Mouse (Mus musculus) forebrain, embryonic 14.5 days (tissue): Measurements from ENCODE around the gene Glycam1. TPM values are rescaled to one million over a fixed set of nuclear protein-coding genes. Genes with fewer than 3 reads are reported as not detected.
A peak's percentile ranks its signal among the peaks of the same experiment; 100 is the strongest.

Experiments
- ATAC-seq: fragments of 200-750 bp; cut with Nextera tagmentation; 2 replicates; pipeline ENCODE4 v1.8.0; 2017; ENCODE audit warnings: mild to moderate bottlenecking, moderate library complexity
- DNase-seq: peaks from one replicate; pipeline ENCODE4 v3.0.0-alpha.2; 2015; ENCODE audit warnings: low spot score
- H3K27ac ChIP-seq: fragments of 300-500 bp; sonication (generic); 2 replicates; pipeline ENCODE4 v1.5.1; 2014; ENCODE audit warnings: low read depth, mild to moderate bottlenecking, control low read depth, low read length, moderate library complexity
- H3K27me3 ChIP-seq: fragments of 300-500 bp; sonication (generic); replicated peaks from 2 replicates; pipeline ENCODE4 v1.6.1; 2014; ENCODE audit warnings: low read length, control low read depth, mixed read lengths; ENCODE audit not compliant: control insufficient read depth, insufficient read depth
- H3K36me3 ChIP-seq: fragments of 300-500 bp; sonication (generic); 2 replicates; pipeline ENCODE4 v1.6.1; 2014; ENCODE audit warnings: low read length, control low read depth; ENCODE audit not compliant: control insufficient read depth, insufficient read depth
- H3K4me1 ChIP-seq: fragments of 300-500 bp; sonication (generic); 2 replicates; pipeline ENCODE4 v1.6.1; 2014; ENCODE audit warnings: antibody characterized with exemption, low read length, control low read depth; ENCODE audit not compliant: control insufficient read depth, insufficient read depth
- H3K4me2 ChIP-seq: fragments of 300-500 bp; sonication (generic); 2 replicates; pipeline ENCODE4 v1.6.1; 2014; ENCODE audit warnings: mild to moderate bottlenecking, control low read depth, low read length
- H3K4me3 ChIP-seq: fragments of 300-500 bp; sonication (generic); 2 replicates; pipeline ENCODE4 v1.5.1; 2014; ENCODE audit warnings: low read depth, low read length, control low read depth
- H3K9ac ChIP-seq: fragments of 300-500 bp; sonication (generic); 2 replicates; pipeline ENCODE4 v1.6.1; 2014; ENCODE audit warnings: mild to moderate bottlenecking, low read length, control low read depth, moderate library complexity
- H3K9me3 ChIP-seq: fragments of 300-500 bp; sonication (generic); replicated peaks from 2 replicates; pipeline ENCODE4 v1.6.1; 2016; ENCODE audit warnings: low read length, control low read depth, mixed read lengths; ENCODE audit not compliant: control insufficient read depth
- WGBS: fragments of 180-500 bp; shearing (Covaris S2); extraction: QIAGEN DNeasy Blood & Tissue Kit; methylation state at CpG from one replicate; pipeline ENCODE4 v1.1.7; 2014; 5-methylcytosine and 5-hydroxymethylcytosine counted together
- polyA plus RNA-seq: library from polyadenylated mRNA; unstranded; fragments of >200 nt; fragmentation: Nextera tagmentation; extraction: Ambion mirVana; gene quantifications from 2 replicates; pipeline ENCODE4 v1.2.1, GENCODE M21; 2014

Gene Glycam1
- polyA plus RNA-seq, 1 experiment from 2014 or later: not detected

DNA sequence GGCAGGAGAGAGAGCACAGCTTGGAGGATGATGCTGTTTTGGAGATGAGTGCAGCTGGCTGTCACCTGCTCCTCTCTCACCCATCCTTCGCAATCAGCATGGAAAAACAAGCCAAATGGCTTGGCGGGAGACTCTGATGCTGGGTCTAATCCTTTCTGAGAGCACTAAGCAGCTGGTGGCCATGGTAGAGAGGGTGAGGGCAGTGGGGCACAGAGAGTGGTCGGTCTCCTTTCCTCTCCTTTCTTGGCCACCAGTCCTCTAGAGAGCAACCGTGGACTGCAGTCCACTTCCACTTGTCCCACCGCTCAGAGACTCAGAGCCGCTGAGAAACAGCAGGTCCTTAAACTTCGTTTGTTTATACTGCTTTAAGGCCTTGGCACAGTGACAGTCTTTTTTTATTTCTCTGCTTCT is 51.3 kb downstream of the Glycam1 start:
- WGBS: 10% methylated on average over 7 of the region's 7 CpGs
- peak overlapping the region; percentile 55 for H3K27ac ChIP-seq
- H3K4me3 ChIP-seq: peak overlapping the region; percentile 15; the same call in 1 of the 2 replicates
- H3K4me2 ChIP-seq: peak overlapping the region; percentile 50
- H3K4me1 ChIP-seq: peaks cover 49% of the 10 kb centered on the region
- ATAC-seq: peak; percentile 22
- peak overlapping the region; percentile 40 for H3K9ac ChIP-seq
- no peaks in the 10 kb centered on the region for H3K36me3 ChIP-seq
- no peaks in the 10 kb centered on the region for H3K9me3 ChIP-seq
- peak; percentile 45 for DNase-seq
- H3K27me3 ChIP-seq: no peaks in the 10 kb centered on the region

Other genes starting within 250 kb of the Glycam1 start
- gene Zfp385a, start 225.0 kb downstream of the Glycam1 start, polyA plus RNA-seq: 11.7 and 13.9 TPM in 2 replicates
- 5.3 and 7.7 TPM in 2 replicates for gene Itga5, start 198.3 kb downstream of the Glycam1 start, polyA plus RNA-seq
- gene Gtsf1, start 134.6 kb downstream of the Glycam1 start, polyA plus RNA-seq: not detected in 2 replicates
- gene Gtsf2, start 116.6 kb downstream of the Glycam1 start, polyA plus RNA-seq: not detected in 2 replicates
- 1.9 and 2.3 TPM in 2 replicates for gene Nckap1l, start 111.3 kb downstream of the Glycam1 start, polyA plus RNA-seq
- 61.1 and 61.5 TPM in 2 replicates for gene Pde1b, start 62.0 kb downstream of the Glycam1 start, polyA plus RNA-seq
- 99.9 and 107 TPM in 2 replicates for gene Ppp1r1a, start 27.1 kb downstream of the Glycam1 start, polyA plus RNA-seq
- gene Mucl1, start 190.4 kb upstream of the Glycam1 start, polyA plus RNA-seq: not detected in 2 replicates